Mouse (Mus musculus): ENCODE measurements around the gene Lif.

DNA sequence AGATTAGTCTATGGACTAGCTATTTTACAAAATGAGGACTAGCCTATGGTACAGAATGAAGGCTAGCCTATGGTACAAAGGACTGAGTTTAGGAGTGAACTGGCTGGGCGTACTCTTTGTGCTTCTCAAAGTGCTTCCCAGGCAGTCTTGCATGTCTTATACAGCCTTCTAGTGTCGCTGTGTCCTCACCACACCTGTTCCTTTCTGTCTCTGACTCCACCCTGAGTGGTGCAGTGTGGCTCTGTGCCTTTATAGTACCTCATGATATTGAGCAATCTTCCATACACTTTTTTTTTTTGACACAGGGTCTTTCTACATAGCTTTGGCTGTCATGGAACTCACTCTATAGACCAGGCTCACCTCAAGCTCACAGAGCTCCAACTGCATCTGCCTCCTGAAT lies 25.9 kb upstream of the Lif start:
- TF ChIP-seq ELF1 (IDR thresholded peaks at IDR 0.05; ENCODE audit: low read depth, low read length) (no peak), CTCF (IDR thresholded peaks at IDR 0.05 in 2 of 3, conservative IDR thresholded peaks at IDR 0.05 in 1 of 3; ENCODE audit: control insufficient read depth in 1 of 3, insufficient read depth in 1 of 3, low read depth in 2 of 3, low read length in 3 of 3, poor library complexity in 1 of 3, severe bottlenecking in 1 of 3) (no peak), CHD1 (IDR thresholded peaks at IDR 0.05; ENCODE audit: low read depth, low read length) (no peak), POLR2AphosphoS2 (IDR thresholded peaks at IDR 0.05; ENCODE audit: low read length) (no peak), MXI1 (IDR thresholded peaks at IDR 0.05; ENCODE audit: low read depth, low read length) (no peak), EP300 (IDR thresholded peaks at IDR 0.05; ENCODE audit: low read depth in 1 of 2, low read length in 2 of 2) (no peak), NELFE (IDR thresholded peaks at IDR 0.05; ENCODE audit: low read depth, low read length) (no peak), POLR2A (IDR thresholded peaks at IDR 0.05; ENCODE audit: control insufficient read depth in 1 of 2, insufficient read depth in 1 of 2, low read depth in 1 of 2, low read length in 2 of 2, poor library complexity in 1 of 2) (no peak), NRF1 (IDR thresholded peaks at IDR 0.05; ENCODE audit: insufficient read depth, low read depth, low read length, poor library complexity, severe bottlenecking) (no peak)

Data from MEL (cell line).